Mouse (Mus musculus) NIH3T3 (cell line): ENCODE data around the gene Bmp8b.
A peak's percentile ranks its signal among the peaks of the same experiment; 100 is the strongest.
"Not testable (repeated sequence)": the region's sequence is repeated elsewhere in the genome, so short reads cannot be mapped to it uniquely, and the experiment has no call there.

ENCODE experiments used
- DNase-seq: peaks from one replicate; pipeline ENCODE4 v3.0.0-alpha.2; 2012; ENCODE audit warnings: low read depth

The Bmp8b gene

DNA sequence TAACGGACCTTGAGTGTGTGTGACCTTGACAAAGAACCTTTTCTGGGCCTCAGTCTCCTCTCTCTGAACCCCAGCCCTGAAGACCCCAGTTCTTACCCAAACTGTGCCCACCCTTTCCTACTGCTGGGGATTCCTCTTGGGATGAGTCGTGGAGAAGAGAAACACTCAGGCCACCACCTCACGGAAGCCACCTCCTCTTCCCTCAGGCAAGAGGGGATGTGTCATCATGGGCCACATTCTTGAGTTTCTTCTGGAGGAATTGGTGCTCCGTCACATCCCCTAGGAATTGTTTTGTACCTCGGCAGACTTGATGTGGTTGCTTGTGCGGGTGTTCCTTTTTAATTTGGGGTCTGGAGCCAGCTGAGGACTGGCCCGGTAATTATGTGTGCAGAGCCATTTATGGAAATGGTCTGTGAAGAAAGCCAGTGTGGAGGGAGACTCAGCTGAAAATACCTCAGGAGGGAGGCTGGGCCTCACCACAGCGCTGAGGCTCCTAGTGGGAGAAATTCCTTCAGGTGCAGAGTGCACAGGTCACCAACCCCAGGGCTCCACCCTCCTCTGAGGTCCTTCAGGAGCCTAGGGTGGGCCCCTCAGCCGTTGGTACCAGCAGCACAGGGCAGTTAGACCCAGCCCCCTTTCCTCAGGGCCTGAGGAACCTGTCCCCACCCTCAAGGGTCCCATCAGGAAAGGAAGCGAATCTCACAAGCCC, 6.5 kb downstream of the Bmp8b start:
- DNase-seq: peak; percentile 35

GRCm38 (mm10) chr4:123112216-123112764, 7.3 kb downstream of the Bmp8b start:
- DNase-seq: no peak

- DNase-seq: not testable (repeated sequence)
These were observed 9.7 kb downstream of the Bmp8b start for GRCm38 (mm10) chr4:123114651-123115050.

GRCm38 (mm10) chr4:123116011-123116410, 11.0 kb downstream of the Bmp8b start, which contains the start of gene Oxct2b:
Oxct2b (plus strand) TSS chr4:123116266.
- DNase-seq: no peak

- DNase-seq: not testable (repeated sequence)
These were observed 11.7 kb downstream of the Bmp8b start for GRCm38 (mm10) chr4:123116640-123117039.

DNA sequence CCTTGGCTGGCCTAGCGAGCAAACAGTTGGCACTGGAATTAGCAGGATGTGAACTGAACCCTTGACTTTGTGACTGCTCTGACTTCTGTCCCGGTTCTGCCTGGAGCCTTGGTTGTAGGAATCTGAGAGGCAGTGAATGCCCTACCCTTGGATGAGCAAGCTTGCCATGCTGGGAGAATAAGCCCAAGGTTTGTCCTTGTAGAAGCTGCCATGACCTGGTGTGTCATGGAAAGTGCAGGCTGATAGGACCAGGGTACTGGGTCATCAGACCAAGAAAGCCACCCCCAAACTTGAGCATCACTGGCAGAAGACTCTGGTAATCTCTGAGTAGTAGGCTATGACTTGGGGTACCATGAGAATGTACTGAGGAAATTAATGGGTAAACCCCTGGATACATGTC, 16.3 kb downstream of the Bmp8b start:
- no peak for DNase-seq

- no peak for DNase-seq
These were observed 21.7 kb downstream of the Bmp8b start for GRCm38 (mm10) chr4:123126626-123127025.

DNA sequence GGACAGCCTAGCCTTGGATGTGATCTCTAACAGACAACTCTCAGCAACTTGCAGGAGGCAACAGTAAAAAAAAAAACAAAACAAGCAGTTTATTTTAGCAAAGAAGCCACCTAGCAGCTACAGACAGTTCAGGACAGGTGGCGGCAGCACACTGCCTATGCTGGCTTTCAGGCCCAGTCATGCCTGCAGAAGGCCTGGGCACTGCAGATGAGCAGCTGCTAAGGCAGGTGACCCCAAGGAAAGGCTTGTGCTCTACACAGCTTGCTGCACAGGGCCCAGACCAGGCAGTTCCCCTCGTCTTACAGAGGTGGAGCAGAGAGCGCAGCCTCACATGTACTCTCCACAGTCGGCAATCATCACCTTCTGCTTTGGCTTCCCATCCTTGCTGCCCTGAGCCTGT, 22.1 kb downstream of the Bmp8b start:
- DNase-seq: no peak

GRCm38 (mm10) chr4:123137551-123137950, 32.6 kb downstream of the Bmp8b start:
- DNase-seq: no peak

GRCm38 (mm10) chr4:123139513-123140154, 34.7 kb downstream of the Bmp8b start, which contains the start of gene Ppie:
Ppie (minus strand) TSS chr4:123139951.
- DNase-seq: peak; percentile 97

DNA sequence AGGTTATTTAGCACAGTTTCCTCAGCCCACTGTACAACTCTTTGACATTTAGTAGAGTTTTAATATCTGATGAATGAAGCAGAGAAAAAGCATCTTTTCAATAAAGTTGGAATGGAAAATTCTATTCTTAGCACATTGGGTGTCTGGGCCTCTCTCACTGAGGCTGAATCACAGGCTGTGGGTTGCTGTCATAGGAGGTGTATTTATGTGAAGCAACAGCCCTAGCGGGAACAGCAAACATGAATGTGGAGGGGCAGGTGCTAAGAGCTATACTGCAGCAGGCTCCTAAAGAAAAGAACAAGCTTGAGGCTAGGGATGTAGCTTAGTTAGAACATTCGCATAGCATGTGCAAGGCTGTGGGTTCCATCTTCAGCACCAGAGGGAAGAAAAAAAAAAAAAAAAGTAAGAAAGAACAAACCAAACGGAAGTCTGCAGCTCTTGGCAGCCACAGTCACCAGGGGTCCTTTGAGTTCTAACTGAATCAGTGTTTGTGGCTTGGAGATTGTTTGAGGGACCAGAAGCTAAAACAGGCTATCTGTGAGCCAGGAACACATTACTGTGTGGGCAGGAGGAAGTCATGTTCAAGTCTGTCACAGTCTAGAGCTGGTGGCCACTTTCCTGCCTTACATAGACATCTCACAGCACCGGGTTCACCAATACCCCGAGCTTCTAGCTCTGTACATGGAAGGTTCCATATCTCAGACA, 42.6 kb downstream of the Bmp8b start:
- DNase-seq: peak; percentile 60

DNA sequence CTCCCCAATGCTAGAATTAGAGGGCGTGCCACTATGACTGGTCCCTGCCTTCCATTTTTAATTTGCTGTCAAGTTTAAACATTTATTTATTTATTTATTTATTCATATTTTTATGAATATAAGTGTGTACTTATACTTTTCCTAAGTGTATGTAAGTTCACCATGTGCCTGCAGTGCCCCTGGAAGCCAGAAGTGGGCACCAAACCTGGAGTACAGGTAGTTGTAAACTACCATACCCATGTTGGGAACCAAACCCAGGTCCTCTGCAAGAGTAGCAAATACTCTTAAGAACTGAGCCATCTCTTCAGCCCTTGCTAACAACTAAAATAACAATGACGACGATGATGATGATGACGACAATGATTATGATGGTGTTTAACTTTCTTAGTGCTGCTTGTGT, 47.0 kb downstream of the Bmp8b start:
- no peak for DNase-seq

- no peak for DNase-seq
These were observed 48.0 kb downstream of the Bmp8b start for GRCm38 (mm10) chr4:123152976-123153375.

DNA sequence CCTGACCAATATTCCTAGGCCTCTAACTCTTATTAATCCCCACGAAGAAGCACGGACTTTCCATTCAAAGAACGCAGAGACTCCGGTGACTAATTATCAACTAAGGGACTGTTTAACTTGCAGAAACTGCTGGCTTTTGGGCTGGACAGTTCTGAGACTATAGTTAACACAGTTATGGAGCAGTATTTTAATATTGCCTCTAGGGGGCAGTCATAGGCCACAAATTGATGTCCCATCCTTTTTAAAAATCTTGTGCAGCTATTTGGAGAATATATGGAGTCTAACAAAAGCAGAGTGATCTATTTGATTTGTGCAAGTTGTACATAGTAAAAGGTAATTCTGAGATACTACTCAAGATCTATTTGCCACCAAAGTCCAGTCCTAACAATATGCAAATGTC, 50.0 kb downstream of the Bmp8b start:
- DNase-seq: peak; percentile 79

GRCm38 (mm10) chr4:123155427-123155826, 50.5 kb downstream of the Bmp8b start:
- DNase-seq: no peak

DNA sequence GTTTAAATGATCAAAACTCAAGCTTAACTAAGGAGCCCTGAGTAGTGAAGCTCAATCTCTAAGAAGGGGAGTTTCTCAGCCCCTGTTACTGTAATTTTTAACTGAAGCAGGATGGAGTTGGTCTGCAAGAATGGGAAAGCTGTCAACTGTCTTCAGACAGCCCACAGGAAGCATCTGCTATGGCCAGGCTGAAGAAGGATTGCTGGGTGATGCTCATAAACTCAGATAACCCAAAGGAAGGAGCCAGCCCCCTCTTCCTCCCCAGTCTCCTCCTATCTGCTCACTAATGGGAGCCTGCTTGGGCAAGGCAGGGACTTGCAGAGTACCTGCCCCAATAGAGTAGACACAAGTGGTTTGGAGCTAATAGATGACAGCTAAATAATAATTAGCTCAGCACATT, 50.9 kb downstream of the Bmp8b start:
- DNase-seq: no peak

- no peak for DNase-seq
These were observed 55.6 kb downstream of the Bmp8b start for GRCm38 (mm10) chr4:123160571-123160970.

- not testable (repeated sequence) for DNase-seq
These were observed 56.3 kb downstream of the Bmp8b start for GRCm38 (mm10) chr4:123161251-123161650.

GRCm38 (mm10) chr4:123162305-123162917, 57.4 kb downstream of the Bmp8b start:
- DNase-seq: no peak

- no peak for DNase-seq
These were observed 59.2 kb downstream of the Bmp8b start for GRCm38 (mm10) chr4:123164157-123164556.

DNA sequence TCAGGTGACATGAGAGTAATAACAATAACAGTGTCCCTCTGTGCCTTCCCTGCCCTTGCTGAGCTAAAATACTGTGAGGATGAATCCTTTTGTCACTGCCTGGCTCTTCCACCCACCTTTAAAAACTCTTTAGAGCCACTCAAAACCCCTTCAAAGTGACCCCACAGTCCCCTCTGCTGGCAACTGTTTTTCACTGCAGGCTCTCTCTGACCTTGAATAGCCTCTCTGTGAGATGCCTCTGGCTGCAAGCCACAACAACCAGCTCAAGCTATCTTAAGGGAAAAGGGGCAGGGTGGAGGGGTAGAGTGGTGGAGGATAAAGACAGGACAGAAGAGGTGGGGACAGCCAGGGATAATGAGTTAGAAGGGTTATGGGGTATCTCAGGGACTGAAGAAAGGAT, 66.8 kb downstream of the Bmp8b start:
- DNase-seq: peak; percentile 26
